Mouse (Mus musculus): Measurements from ENCODE around the gene Wnt5b. TPM values are rescaled to one million over a fixed set of nuclear protein-coding genes. Genes with fewer than 3 reads are reported as not detected.
A peak's percentile ranks its signal among the peaks of the same experiment; 100 is the strongest.
"Not testable (repeated sequence)": the region's sequence is repeated elsewhere in the genome, so short reads cannot be mapped to it uniquely, and the experiment has no call there.

Wnt5b gene
- polyA plus RNA-seq, 1 experiment = 3.5 TPM

DNA sequence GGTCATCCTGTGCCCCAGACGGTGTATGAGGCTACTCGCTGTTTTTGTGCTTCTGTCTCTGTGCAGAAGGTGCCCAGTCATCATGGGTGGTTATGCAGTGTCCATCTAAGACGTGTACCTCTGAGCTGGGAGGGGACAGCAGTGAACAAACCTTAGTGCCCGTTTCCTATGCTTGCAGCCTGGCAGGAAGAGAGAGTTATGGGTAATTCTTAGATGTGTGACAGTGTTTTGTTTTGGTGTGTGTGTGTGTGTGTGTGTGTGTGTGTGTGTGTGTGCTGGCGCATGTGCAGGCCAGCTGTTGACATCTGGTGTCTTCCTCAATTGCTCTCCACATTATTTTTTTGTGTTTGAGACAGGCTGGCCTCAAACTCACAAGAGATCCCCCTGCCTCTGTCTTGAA is 44.1 kb downstream of the Wnt5b start:
- DNase-seq (ENCODE audit: low read depth) = no peak
- TF ChIP-seq POLR2A (IDR thresholded peaks at IDR 0.05; ENCODE audit: borderline replicate concordance, extremely low read depth, insufficient read depth, insufficient read length, poor library complexity, severe bottlenecking) (no peak), CTCF (IDR thresholded peaks at IDR 0.05; ENCODE audit: borderline replicate concordance, extremely low read depth, insufficient read depth, insufficient read length) (no peak)

DNA sequence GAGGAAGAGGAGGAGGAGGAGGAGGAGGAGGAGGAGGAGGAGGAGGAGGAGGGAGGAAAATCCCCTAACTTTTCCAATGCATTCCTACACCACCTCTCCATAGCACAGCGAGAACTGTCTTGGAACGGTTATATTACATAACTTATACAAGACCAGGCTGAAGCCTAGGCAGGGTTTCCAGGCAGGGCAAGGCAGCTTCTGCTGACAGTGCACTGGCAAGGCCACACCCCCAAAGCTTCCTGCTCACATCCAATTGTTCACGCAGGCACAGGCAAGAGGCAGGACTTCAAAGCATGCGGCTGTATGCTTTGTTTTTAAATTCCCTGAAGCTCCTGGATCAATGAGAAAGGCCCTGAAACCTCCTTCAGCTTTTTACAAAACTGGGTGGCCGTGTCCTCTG is 44.9 kb downstream of the Wnt5b start:
- no peak for DNase-seq (ENCODE audit: low read depth)
- TF ChIP-seq POLR2A (IDR thresholded peaks at IDR 0.05; ENCODE audit: borderline replicate concordance, extremely low read depth, insufficient read depth, insufficient read length, poor library complexity, severe bottlenecking) (no peak), CTCF (IDR thresholded peaks at IDR 0.05; ENCODE audit: borderline replicate concordance, extremely low read depth, insufficient read depth, insufficient read length) (no peak)

DNA sequence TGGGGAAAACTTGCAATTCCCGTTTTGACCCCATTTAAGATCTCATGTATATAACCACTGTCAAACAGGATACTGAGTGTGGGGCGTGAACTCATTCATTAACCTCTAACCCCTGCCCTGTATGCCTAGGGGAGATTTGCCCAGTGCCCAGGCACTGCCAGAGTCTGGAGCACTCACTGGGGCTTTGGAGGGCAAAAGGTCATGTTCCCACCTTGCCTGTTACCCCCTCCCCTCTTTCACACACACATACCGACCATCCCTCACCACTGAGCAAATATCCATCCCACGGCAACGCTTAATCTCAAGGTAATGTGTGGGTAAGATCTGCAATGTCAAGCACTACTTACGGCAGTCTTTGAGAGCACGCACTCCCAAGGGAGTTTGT is 51.5 kb downstream of the Wnt5b start:
- TF ChIP-seq POLR2A (IDR thresholded peaks at IDR 0.05; ENCODE audit: borderline replicate concordance, extremely low read depth, insufficient read depth, insufficient read length, poor library complexity, severe bottlenecking) = no peak
- TF ChIP-seq CTCF (IDR thresholded peaks at IDR 0.05; ENCODE audit: borderline replicate concordance, extremely low read depth, insufficient read depth, insufficient read length) = no peak

DNA sequence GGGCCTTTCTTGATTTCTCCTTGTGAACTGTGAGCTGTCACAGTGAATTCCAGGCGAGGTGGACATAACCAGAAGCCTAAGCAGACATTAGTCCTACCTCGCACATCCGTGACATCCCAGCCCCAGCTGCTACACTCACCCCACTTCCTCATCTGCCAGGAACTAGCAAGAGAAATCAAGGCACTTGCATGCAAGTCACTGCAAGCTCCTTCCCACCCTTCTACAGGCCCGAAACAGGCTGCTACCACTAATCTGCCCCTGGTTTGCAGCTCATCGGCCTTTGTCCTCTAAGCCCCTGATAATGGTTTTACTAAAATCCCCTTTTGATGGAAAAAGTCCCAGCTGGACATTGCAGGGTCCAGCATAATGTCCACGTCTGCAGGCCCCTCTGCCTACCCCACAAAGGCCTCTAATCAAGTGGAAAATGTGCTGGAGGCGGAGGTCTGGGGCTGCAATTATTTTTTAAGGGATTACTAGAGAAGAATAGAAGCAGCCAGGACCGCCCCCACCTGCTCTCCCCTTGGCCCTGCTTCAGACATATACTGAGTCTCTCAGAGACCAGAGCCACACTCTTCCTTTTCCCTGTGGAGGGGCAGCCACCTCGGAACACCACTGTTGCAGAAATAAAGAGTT is 52.0 kb downstream of the Wnt5b start:
- DNase-seq (ENCODE audit: low read depth) = peak; percentile 84
- TF ChIP-seq POLR2A (IDR thresholded peaks at IDR 0.05; ENCODE audit: borderline replicate concordance, extremely low read depth, insufficient read depth, insufficient read length, poor library complexity, severe bottlenecking) (no peak), CTCF (IDR thresholded peaks at IDR 0.05; ENCODE audit: borderline replicate concordance, extremely low read depth, insufficient read depth, insufficient read length) (no peak)

More for the DNA sequence above, 51.5 kb downstream of the Wnt5b start:
- DNase-seq (ENCODE audit: low read depth) = no peak

DNA sequence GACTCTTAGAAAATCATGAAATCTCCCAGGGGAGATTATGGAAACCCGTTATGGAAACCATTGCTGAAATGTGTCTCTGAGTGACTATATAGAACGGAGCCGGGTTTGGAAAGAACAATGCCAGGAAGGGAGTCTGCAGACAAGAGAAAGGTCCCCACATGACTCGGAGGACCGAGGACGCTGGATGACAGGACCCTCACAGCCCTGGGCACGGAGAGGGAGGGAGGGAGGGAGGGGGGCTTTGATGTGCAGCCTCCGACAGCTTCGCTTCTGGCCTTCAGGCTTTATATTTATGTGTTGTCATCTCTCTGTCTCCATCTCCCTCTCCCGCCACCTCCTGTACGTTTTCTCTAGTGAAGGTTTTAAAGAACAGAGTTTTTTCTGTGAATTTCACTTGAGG is 53.1 kb downstream of the Wnt5b start:
- TF ChIP-seq POLR2A (IDR thresholded peaks at IDR 0.05; ENCODE audit: borderline replicate concordance, extremely low read depth, insufficient read depth, insufficient read length, poor library complexity, severe bottlenecking) (no peak), CTCF (IDR thresholded peaks at IDR 0.05; ENCODE audit: borderline replicate concordance, extremely low read depth, insufficient read depth, insufficient read length) (no peak)
- no peak for DNase-seq (ENCODE audit: low read depth)

DNA sequence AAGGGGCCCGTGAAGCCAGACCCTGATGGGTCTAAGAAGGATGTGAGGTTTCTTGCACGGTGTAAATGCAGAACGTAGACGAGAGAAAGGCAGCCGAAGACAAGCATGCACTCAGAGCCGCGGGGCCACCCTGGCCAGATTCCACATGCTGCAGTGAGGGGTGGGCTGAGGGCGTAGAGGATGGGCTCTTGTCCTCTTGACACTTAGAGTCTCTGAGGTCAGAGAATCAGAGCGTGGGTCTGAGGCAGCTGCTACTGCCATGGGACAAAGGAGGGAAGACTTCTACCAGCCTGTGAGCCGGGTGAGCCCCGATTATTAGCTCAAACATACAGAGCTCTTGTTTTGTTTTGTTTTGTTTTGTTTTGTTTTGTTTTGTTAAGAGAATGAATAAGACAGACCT is 53.6 kb downstream of the Wnt5b start:
- no peak for DNase-seq (ENCODE audit: low read depth)
- TF ChIP-seq CTCF (IDR thresholded peaks at IDR 0.05; ENCODE audit: borderline replicate concordance, extremely low read depth, insufficient read depth, insufficient read length) (no peak), POLR2A (IDR thresholded peaks at IDR 0.05; ENCODE audit: borderline replicate concordance, extremely low read depth, insufficient read depth, insufficient read length, poor library complexity, severe bottlenecking) (no peak)

DNA sequence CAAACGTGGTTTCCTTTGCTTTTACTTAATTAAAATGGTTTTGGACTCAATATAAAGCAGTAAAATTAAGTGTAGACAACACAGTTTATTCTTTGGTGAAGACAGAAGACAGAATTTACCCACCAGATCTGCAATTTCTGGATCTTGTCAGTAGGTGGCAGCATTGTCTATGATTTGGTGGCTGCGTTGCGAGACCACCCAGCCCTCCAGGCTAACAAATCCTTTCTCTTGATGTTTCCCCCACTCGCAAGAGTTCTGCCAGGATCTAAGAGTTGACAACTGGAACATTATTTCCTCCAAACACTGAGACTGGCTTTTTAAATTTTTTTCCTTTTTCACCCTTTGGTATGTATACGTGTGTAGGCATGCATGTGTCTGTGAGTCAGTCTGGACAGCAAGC is 54.4 kb downstream of the Wnt5b start:
- DNase-seq (ENCODE audit: low read depth) = peak; percentile 90
- TF ChIP-seq POLR2A (IDR thresholded peaks at IDR 0.05; ENCODE audit: borderline replicate concordance, extremely low read depth, insufficient read depth, insufficient read length, poor library complexity, severe bottlenecking) (no peak), CTCF (IDR thresholded peaks at IDR 0.05; ENCODE audit: borderline replicate concordance, extremely low read depth, insufficient read depth, insufficient read length) (peak; percentile 85)

DNA sequence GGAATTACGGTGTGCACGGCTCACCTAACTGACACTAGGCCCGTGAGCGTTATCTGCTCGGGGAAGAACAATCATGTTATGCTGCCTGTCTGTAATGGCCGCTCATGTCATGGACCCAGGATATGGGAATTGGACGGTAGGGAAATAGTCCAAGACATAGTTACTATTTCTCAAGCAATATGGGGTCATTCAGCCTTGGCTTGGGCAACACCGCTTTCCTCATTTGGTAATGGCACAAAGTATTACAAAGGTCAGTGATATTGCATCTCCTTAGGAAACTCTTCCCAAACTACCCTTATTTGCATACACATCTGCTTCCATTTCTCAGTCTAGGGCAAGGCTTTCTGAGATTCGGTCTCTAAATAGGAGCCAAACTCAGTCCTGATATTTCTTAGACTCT is 56.5 kb downstream of the Wnt5b start:
- TF ChIP-seq CTCF (IDR thresholded peaks at IDR 0.05; ENCODE audit: borderline replicate concordance, extremely low read depth, insufficient read depth, insufficient read length) = no peak
- no peak for TF ChIP-seq POLR2A (IDR thresholded peaks at IDR 0.05; ENCODE audit: borderline replicate concordance, extremely low read depth, insufficient read depth, insufficient read length, poor library complexity, severe bottlenecking)
- DNase-seq (ENCODE audit: low read depth) = no peak

DNA sequence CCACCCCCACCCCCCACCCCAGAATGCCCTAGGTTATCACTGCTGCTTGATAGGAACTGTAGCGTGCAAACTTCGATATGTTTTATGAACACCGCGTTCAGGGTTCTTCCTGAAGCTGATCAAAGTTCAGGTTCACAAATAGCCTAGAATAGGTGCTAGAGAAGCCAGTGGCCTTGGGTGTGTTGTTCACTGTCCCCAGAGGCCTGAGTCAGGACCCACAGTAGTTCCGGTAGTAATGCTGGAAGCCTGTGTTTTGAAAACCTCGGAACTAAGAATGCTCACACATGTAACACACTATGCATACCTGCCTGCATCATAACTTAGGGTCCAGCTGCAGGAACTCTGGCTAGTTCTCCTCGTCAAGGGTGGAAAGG is 57.1 kb downstream of the Wnt5b start:
- no peak for TF ChIP-seq CTCF (IDR thresholded peaks at IDR 0.05; ENCODE audit: borderline replicate concordance, extremely low read depth, insufficient read depth, insufficient read length)
- DNase-seq (ENCODE audit: low read depth) = no peak

DNA sequence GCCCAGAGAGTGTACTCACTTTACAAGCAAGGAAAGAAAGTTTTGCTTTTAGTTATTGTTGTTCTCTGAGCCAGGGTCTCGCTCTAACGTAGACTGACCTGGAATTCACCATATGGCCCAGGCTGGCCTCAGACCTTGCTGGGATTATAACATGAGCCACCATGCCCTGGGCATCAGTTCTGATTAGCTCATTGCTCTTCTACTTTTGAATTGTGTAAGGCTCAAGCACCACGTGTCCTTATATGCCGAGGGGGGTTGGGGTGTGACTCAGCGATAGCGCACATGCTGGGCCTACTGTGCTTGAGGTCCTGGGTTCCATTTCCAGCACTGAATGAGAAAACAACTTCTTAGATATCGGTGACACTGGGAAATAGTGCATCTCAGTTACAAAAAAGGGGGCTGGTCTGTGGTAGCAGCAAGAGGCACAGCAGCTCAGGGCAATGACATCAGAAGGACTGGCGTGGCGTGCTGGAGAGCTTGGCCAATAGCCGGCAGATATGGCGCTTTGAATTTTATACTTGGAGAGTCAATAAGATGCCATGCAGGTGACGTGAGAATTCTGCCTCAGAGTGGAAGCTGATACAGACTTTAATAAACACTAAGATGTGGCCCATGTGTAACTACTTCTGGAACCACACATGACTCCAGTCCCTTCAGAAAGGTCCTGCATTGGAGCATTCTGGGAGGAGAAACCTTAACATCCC is 57.6 kb downstream of the Wnt5b start:
- TF ChIP-seq CTCF (IDR thresholded peaks at IDR 0.05; ENCODE audit: borderline replicate concordance, extremely low read depth, insufficient read depth, insufficient read length) (no peak), POLR2A (IDR thresholded peaks at IDR 0.05; ENCODE audit: borderline replicate concordance, extremely low read depth, insufficient read depth, insufficient read length, poor library complexity, severe bottlenecking) (no peak)
- DNase-seq (ENCODE audit: low read depth) = no peak

DNA sequence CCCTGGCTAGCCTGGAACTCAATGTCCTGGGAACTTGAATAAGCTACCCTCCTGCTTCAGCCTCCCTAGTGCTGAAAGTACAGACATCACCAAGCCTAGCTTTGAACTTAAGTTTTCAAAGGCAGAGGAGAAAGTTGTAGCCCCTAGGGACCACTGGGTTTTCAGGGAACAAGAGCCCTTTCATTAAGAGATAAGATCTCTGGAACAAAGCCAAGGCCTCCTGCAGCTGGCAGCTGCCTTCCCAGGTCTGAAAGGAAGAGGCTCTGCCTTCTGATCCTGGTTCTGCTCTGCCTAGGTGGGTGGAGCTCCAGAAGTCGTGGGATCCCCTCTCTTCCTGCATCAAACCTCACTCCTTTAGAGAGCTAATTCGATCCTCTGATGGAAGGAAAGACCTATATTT is 58.7 kb downstream of the Wnt5b start:
- TF ChIP-seq POLR2A (IDR thresholded peaks at IDR 0.05; ENCODE audit: borderline replicate concordance, extremely low read depth, insufficient read depth, insufficient read length, poor library complexity, severe bottlenecking) (no peak), CTCF (IDR thresholded peaks at IDR 0.05; ENCODE audit: borderline replicate concordance, extremely low read depth, insufficient read depth, insufficient read length) (no peak)
- peak; percentile 66 for DNase-seq (ENCODE audit: low read depth)

DNA sequence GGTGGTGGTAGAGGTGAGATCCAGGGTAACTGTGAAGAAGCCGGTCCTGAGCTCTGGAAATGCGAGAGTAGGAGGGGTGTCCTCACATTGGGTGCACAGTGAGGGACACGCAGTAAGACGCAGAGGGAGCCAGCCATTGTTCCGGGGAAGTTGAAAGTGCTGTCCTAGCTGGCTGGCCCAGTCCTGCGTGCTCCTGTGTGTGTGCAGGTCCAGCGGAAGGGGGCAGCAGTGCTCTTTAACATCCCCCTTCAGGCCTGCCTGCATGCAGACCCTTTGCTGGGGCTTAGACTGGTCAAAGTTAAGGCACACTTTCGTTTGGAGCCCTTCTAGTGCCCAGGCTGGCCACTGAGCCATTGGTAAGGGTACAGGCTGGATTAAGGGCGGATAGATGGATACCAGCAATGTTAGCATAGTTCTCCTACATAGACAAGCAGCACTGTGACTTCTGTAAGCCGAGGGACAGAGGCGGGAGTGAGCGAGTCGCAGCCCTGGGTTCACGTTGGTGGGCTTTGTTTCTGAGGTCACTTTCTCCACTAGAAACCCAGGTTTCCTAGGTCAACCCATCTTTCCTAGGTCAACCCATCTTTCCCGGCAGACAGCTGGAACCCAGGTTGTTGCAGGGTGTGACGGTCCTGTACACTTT is 61.1 kb downstream of the Wnt5b start:
- TF ChIP-seq POLR2A (IDR thresholded peaks at IDR 0.05; ENCODE audit: borderline replicate concordance, extremely low read depth, insufficient read depth, insufficient read length, poor library complexity, severe bottlenecking) (no peak), CTCF (IDR thresholded peaks at IDR 0.05; ENCODE audit: borderline replicate concordance, extremely low read depth, insufficient read depth, insufficient read length) (peak; percentile 71)
- DNase-seq (ENCODE audit: low read depth) = peak; percentile 84

DNA sequence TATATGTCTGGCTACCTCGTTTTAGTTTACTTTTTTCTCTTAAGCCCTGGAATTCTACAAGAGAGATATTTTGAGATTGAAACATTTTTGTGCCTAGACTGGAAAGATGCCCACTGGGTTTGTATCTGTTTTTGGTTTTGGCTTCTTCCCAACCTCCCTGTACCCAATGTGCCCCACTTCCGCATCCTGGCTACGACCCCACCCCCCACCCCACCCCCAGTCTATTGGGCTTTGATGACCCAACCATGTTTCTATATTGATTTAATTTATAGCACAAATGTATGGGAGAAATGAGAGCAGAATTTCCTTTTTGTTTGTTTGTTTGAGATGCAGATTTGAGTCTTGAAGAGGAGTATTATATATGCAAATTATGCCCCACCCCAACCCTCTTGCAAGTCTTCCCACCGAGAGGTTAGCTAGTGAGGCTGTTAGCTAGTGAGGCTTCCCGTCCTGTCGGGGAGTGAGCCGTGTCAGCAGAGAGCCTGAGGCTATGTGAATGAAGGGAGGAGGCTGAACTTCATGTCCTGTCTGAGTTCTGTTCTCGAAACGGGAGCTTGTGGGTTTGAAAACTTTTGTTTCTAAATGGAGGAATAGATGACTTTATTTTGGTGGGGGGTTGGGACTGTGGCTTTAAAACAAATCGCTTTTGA is 62.3 kb downstream of the Wnt5b start:
- not testable (repeated sequence) for DNase-seq (ENCODE audit: low read depth)

All from brain, embryonic 14.5 days (tissue).